Mouse (Mus musculus): ENCODE measurements around the gene Slc9a9. TPM values are rescaled to one million over a fixed set of nuclear protein-coding genes. Genes with fewer than 3 reads are reported as not detected.

Slc9a9 gene
- polyA plus RNA-seq, 1 experiment from 2014 or later, result 6.7 TPM

GRCm38 (mm10) chr9:95208681-95209080 is 539.0 kb downstream of the Slc9a9 start:
- DNase-seq (no peak), ATAC-seq (ENCODE audit: low FRiP score, low TSS enrichment) (no peak)
- Histone ChIP-seq H3K9ac (replicated peaks; ENCODE audit: low read length) (no peak overlapping the region), H3K27ac (replicated peaks; ENCODE audit: low read depth, low read length) (no peak overlapping the region), H3K36me3 (ENCODE audit: control insufficient read depth, insufficient read depth, low read length) (no peaks in the 10 kb centered on the region), H3K4me1 (ENCODE audit: control insufficient read depth, insufficient read depth, low read length) (no peaks in the 10 kb centered on the region), H3K27me3 (ENCODE audit: control insufficient read depth, insufficient read depth, low read length) (no peaks in the 10 kb centered on the region), H3K4me2 (ENCODE audit: low read length) (no peak overlapping the region), H3K9me3 (ENCODE audit: control insufficient read depth, low read length) (no peaks in the 10 kb centered on the region), H3K4me3 (replicated peaks; ENCODE audit: low read depth, low read length) (no peak overlapping the region)
- whole genome bisulfite sequencing, result 89% methylated on average over 4 of the region's 4 CpGs

- H3K27ac ChIP-seq (replicated peaks; ENCODE audit: low read depth, low read length), result no peak overlapping the region
- DNase-seq (no peak), ATAC-seq (ENCODE audit: low FRiP score, low TSS enrichment) (no peak)
- no peak overlapping the region for H3K4me2 ChIP-seq (ENCODE audit: low read length)
- no peaks in the 10 kb centered on the region for H3K9me3 ChIP-seq (ENCODE audit: control insufficient read depth, low read length)
- no peaks in the 10 kb centered on the region for H3K27me3 ChIP-seq (ENCODE audit: control insufficient read depth, insufficient read depth, low read length)
- no peak overlapping the region for H3K4me3 ChIP-seq (replicated peaks; ENCODE audit: low read depth, low read length)
- WGBS, result 87% methylated on average over 3 of the region's 3 CpGs
- H3K36me3 ChIP-seq (ENCODE audit: control insufficient read depth, insufficient read depth, low read length), result no peaks in the 10 kb centered on the region
- H3K9ac ChIP-seq (replicated peaks; ENCODE audit: low read length), result no peak overlapping the region
- no peaks in the 10 kb centered on the region for H3K4me1 ChIP-seq (ENCODE audit: control insufficient read depth, insufficient read depth, low read length)
These were observed 550.3 kb downstream of the Slc9a9 start for GRCm38 (mm10) chr9:95220009-95220408.

- no peaks in the 10 kb centered on the region for H3K27me3 ChIP-seq (ENCODE audit: control insufficient read depth, insufficient read depth, low read length)
- ATAC-seq (ENCODE audit: low FRiP score, low TSS enrichment), result no peak
- no peak overlapping the region for H3K4me2 ChIP-seq (ENCODE audit: low read length)
- no peak overlapping the region for H3K27ac ChIP-seq (replicated peaks; ENCODE audit: low read depth, low read length)
- no peak for DNase-seq
- no peaks in the 10 kb centered on the region for H3K9me3 ChIP-seq (ENCODE audit: control insufficient read depth, low read length)
- no peak overlapping the region for H3K4me3 ChIP-seq (replicated peaks; ENCODE audit: low read depth, low read length)
- H3K9ac ChIP-seq (replicated peaks; ENCODE audit: low read length), result no peak overlapping the region
- WGBS, result 92% methylated on average over 5 of the region's 5 CpGs
- no peaks in the 10 kb centered on the region for H3K36me3 ChIP-seq (ENCODE audit: control insufficient read depth, insufficient read depth, low read length)
- no peaks in the 10 kb centered on the region for H3K4me1 ChIP-seq (ENCODE audit: control insufficient read depth, insufficient read depth, low read length)
These were observed 551.6 kb downstream of the Slc9a9 start for GRCm38 (mm10) chr9:95221310-95221709.

- Histone ChIP-seq H3K4me1 (ENCODE audit: control insufficient read depth, insufficient read depth, low read length) (no peaks in the 10 kb centered on the region), H3K9ac (replicated peaks; ENCODE audit: low read length) (no peak overlapping the region), H3K36me3 (ENCODE audit: control insufficient read depth, insufficient read depth, low read length) (no peaks in the 10 kb centered on the region), H3K9me3 (ENCODE audit: control insufficient read depth, low read length) (no peaks in the 10 kb centered on the region), H3K4me2 (ENCODE audit: low read length) (no peak overlapping the region), H3K4me3 (replicated peaks; ENCODE audit: low read depth, low read length) (no peak overlapping the region), H3K27ac (replicated peaks; ENCODE audit: low read depth, low read length) (no peak overlapping the region), H3K27me3 (ENCODE audit: control insufficient read depth, insufficient read depth, low read length) (no peaks in the 10 kb centered on the region)
- DNase-seq (no peak), ATAC-seq (ENCODE audit: low FRiP score, low TSS enrichment) (no peak)
- WGBS, result 68% methylated on average over 4 of the region's 4 CpGs
These were observed 557.3 kb downstream of the Slc9a9 start for GRCm38 (mm10) chr9:95226986-95227385.

GRCm38 (mm10) chr9:95228123-95228522 is 558.4 kb downstream of the Slc9a9 start:
- DNase-seq (no peak), ATAC-seq (ENCODE audit: low FRiP score, low TSS enrichment) (no peak)
- Histone ChIP-seq H3K27ac (replicated peaks; ENCODE audit: low read depth, low read length) (no peak overlapping the region), H3K36me3 (ENCODE audit: control insufficient read depth, insufficient read depth, low read length) (no peaks in the 10 kb centered on the region), H3K9ac (replicated peaks; ENCODE audit: low read length) (no peak overlapping the region), H3K4me1 (ENCODE audit: control insufficient read depth, insufficient read depth, low read length) (no peaks in the 10 kb centered on the region), H3K4me3 (replicated peaks; ENCODE audit: low read depth, low read length) (no peak overlapping the region), H3K4me2 (ENCODE audit: low read length) (no peak overlapping the region), H3K9me3 (ENCODE audit: control insufficient read depth, low read length) (no peaks in the 10 kb centered on the region), H3K27me3 (ENCODE audit: control insufficient read depth, insufficient read depth, low read length) (no peaks in the 10 kb centered on the region)
- whole genome bisulfite sequencing, result 91% methylated on average over 1 of the region's 1 CpGs

GRCm38 (mm10) chr9:95229147-95229546 is 559.4 kb downstream of the Slc9a9 start:
- Histone ChIP-seq H3K9ac (replicated peaks; ENCODE audit: low read length) (no peak overlapping the region), H3K9me3 (ENCODE audit: control insufficient read depth, low read length) (no peaks in the 10 kb centered on the region), H3K4me2 (ENCODE audit: low read length) (no peak overlapping the region), H3K27ac (replicated peaks; ENCODE audit: low read depth, low read length) (no peak overlapping the region), H3K27me3 (ENCODE audit: control insufficient read depth, insufficient read depth, low read length) (no peaks in the 10 kb centered on the region), H3K4me3 (replicated peaks; ENCODE audit: low read depth, low read length) (no peak overlapping the region), H3K4me1 (ENCODE audit: control insufficient read depth, insufficient read depth, low read length) (no peaks in the 10 kb centered on the region), H3K36me3 (ENCODE audit: control insufficient read depth, insufficient read depth, low read length) (no peaks in the 10 kb centered on the region)
- WGBS, result 79% methylated on average over 2 of the region's 2 CpGs
- DNase-seq, result no peak
- no peak for ATAC-seq (ENCODE audit: low FRiP score, low TSS enrichment)

- H3K36me3 ChIP-seq (ENCODE audit: control insufficient read depth, insufficient read depth, low read length), result no peaks in the 10 kb centered on the region
- no peak overlapping the region for H3K9ac ChIP-seq (replicated peaks; ENCODE audit: low read length)
- H3K4me2 ChIP-seq (ENCODE audit: low read length), result no peak overlapping the region
- H3K4me3 ChIP-seq (replicated peaks; ENCODE audit: low read depth, low read length), result no peak overlapping the region
- no peaks in the 10 kb centered on the region for H3K27me3 ChIP-seq (ENCODE audit: control insufficient read depth, insufficient read depth, low read length)
- H3K27ac ChIP-seq (replicated peaks; ENCODE audit: low read depth, low read length), result no peak overlapping the region
- DNase-seq (no peak), ATAC-seq (ENCODE audit: low FRiP score, low TSS enrichment) (no peak)
- H3K4me1 ChIP-seq (ENCODE audit: control insufficient read depth, insufficient read depth, low read length), result no peaks in the 10 kb centered on the region
- H3K9me3 ChIP-seq (ENCODE audit: control insufficient read depth, low read length), result no peaks in the 10 kb centered on the region
These were observed 570.2 kb downstream of the Slc9a9 start for GRCm38 (mm10) chr9:95239900-95240299.

- DNase-seq, result no peak
- Histone ChIP-seq H3K36me3 (ENCODE audit: control insufficient read depth, insufficient read depth, low read length) (no peaks in the 10 kb centered on the region), H3K4me2 (ENCODE audit: low read length) (no peak overlapping the region), H3K27ac (replicated peaks; ENCODE audit: low read depth, low read length) (no peak overlapping the region), H3K9ac (replicated peaks; ENCODE audit: low read length) (no peak overlapping the region), H3K4me1 (ENCODE audit: control insufficient read depth, insufficient read depth, low read length) (no peaks in the 10 kb centered on the region), H3K4me3 (replicated peaks; ENCODE audit: low read depth, low read length) (no peak overlapping the region), H3K9me3 (ENCODE audit: control insufficient read depth, low read length) (no peaks in the 10 kb centered on the region), H3K27me3 (ENCODE audit: control insufficient read depth, insufficient read depth, low read length) (no peaks in the 10 kb centered on the region)
- 97% methylated on average over 2 of the region's 2 CpGs for WGBS
- ATAC-seq (ENCODE audit: low FRiP score, low TSS enrichment), result no peak
These were observed 573.0 kb downstream of the Slc9a9 start for GRCm38 (mm10) chr9:95242628-95243195.

- H3K36me3 ChIP-seq (ENCODE audit: control insufficient read depth, insufficient read depth, low read length), result no peaks in the 10 kb centered on the region
- no peaks in the 10 kb centered on the region for H3K27me3 ChIP-seq (ENCODE audit: control insufficient read depth, insufficient read depth, low read length)
- no peak overlapping the region for H3K4me3 ChIP-seq (replicated peaks; ENCODE audit: low read depth, low read length)
- H3K4me2 ChIP-seq (ENCODE audit: low read length), result no peak overlapping the region
- H3K9me3 ChIP-seq (ENCODE audit: control insufficient read depth, low read length), result no peaks in the 10 kb centered on the region
- ATAC-seq (ENCODE audit: low FRiP score, low TSS enrichment) (no peak), DNase-seq (no peak)
- no peaks in the 10 kb centered on the region for H3K4me1 ChIP-seq (ENCODE audit: control insufficient read depth, insufficient read depth, low read length)
- WGBS, result 79% methylated on average over 4 of the region's 4 CpGs
- no peak overlapping the region for H3K27ac ChIP-seq (replicated peaks; ENCODE audit: low read depth, low read length)
- H3K9ac ChIP-seq (replicated peaks; ENCODE audit: low read length), result no peak overlapping the region
These were observed 584.5 kb downstream of the Slc9a9 start for GRCm38 (mm10) chr9:95254162-95254561.

Measured in midbrain, embryonic 14.5 days (tissue).